Comparison of ENCODE assay signal across 26 mouse cellular contexts in genomic region chr16:56399541-56399940, GRCm38 (mm10).
DNase-seq lines count a peak whose midpoint lies in the region; ATAC-seq lines count a peak whose summit lies in the region.
"Had no signal": no experiment of that assay in that cellular context is flagged by ENCODE, and none has a peak within 500 bp of the region (broad histone marks: within the 10 kb centered on the region; RNA-seq: fewer than 3 reads in every experiment).

No protein-coding gene starts in this region.

- peak; percentile 33 to 37 for DNase-seq in left cerebral cortex, adult 9 months (ENCODE audit: low spot score in 2 of 2)
- DNase-seq in left cerebral cortex, postnatal 4 days: no peak
- peak; percentile 44 for DNase-seq in right cerebral cortex, adult 18-20 months
- no peak for DNase-seq in right cerebral cortex, postnatal 14 days
- peak; percentile 24 to 34 for DNase-seq in left cerebral cortex, postnatal 14 days (ENCODE audit: low spot score in 2 of 2)
- no peak for DNase-seq in spleen, adult 18-20 months
- DNase-seq: adrenal gland, postnatal 25 days; cerebellum, adult 18-20 months; cerebellum, postnatal 10 days; forebrain, postnatal 0 days; heart, adult 2 months; kidney, adult 9 months; kidney, postnatal 10 days; thymus, postnatal 14 days had no signal

- intact Hi-C loops in left cerebral cortex, postnatal 4 days (cut with DNase I): no loop called here
- intact Hi-C loops in left cerebral cortex, postnatal 14 days (cut with DNase I): no loop called here

- 96% methylated on average over 4 of the region's 4 CpGs for WGBS in forebrain, embryonic 16.5 days

- no peaks in the 10 kb centered on the region for H3K36me3 ChIP-seq in forebrain, embryonic 16.5 days (ENCODE audit: control insufficient read depth, insufficient read depth)
- H3K36me3 ChIP-seq: heart, embryonic 12.5 days; limb, embryonic 12.5 days; liver, embryonic 15.5 days; midbrain, embryonic 12.5 days; stomach, embryonic 15.5 days had no signal

- H3K4me3 ChIP-seq in forebrain, embryonic 16.5 days (replicated peaks; ENCODE audit: low read length): no peak overlapping the region
- H3K4me3 ChIP-seq: erythroblast, embryonic 14.5 days; heart, adult 2 months; heart, embryonic 12.5 days; left cerebral cortex, adult 2 months; limb, embryonic 12.5 days; liver, embryonic 15.5 days; megakaryocyte, embryonic 14.5 days; midbrain, embryonic 12.5 days; stomach, embryonic 15.5 days had no signal

- H3K27ac ChIP-seq in forebrain, embryonic 16.5 days (ENCODE audit: low read length): no peak overlapping the region
- H3K27ac ChIP-seq: heart, adult 2 months; hindbrain, embryonic 14.5 days; left cerebral cortex, adult 2 months; limb, embryonic 12.5 days; liver, embryonic 15.5 days; midbrain, embryonic 12.5 days; stomach, embryonic 15.5 days had no signal

- no peaks in the 10 kb centered on the region for H3K27me3 ChIP-seq in forebrain, embryonic 16.5 days (replicated peaks; ENCODE audit: control insufficient read depth, insufficient read depth, low read length)
- H3K27me3 ChIP-seq: heart, embryonic 12.5 days; limb, embryonic 12.5 days; liver, embryonic 15.5 days; megakaryocyte, embryonic 14.5 days; midbrain, embryonic 12.5 days; stomach, embryonic 15.5 days had no signal

- H3K4me1 ChIP-seq in forebrain, embryonic 16.5 days (replicated peaks; ENCODE audit: control insufficient read depth, insufficient read depth, low read length): no peaks in the 10 kb centered on the region
- H3K4me1 ChIP-seq: liver, embryonic 15.5 days; megakaryocyte, embryonic 14.5 days; midbrain, embryonic 12.5 days; stomach, embryonic 15.5 days had no signal

- H3K9me3 ChIP-seq in forebrain, embryonic 16.5 days (ENCODE audit: control insufficient read depth, low read length): no peaks in the 10 kb centered on the region
- H3K9me3 ChIP-seq: limb, embryonic 12.5 days; liver, embryonic 15.5 days; midbrain, embryonic 12.5 days; stomach, embryonic 15.5 days had no signal

- no peak for ATAC-seq in forebrain, embryonic 16.5 days
- ATAC-seq: CD4-positive, CD25-positive, alpha-beta regulatory T cell, adult 4 months; forebrain, postnatal 0 days; intestine, postnatal 0 days had no signal

- no peak overlapping the region for H3K4me2 ChIP-seq in forebrain, embryonic 16.5 days (ENCODE audit: low read length)
- H3K4me2 ChIP-seq: heart, embryonic 12.5 days; hindbrain, embryonic 14.5 days; limb, embryonic 12.5 days; liver, embryonic 15.5 days; midbrain, embryonic 12.5 days; stomach, embryonic 15.5 days had no signal

- H3K9ac ChIP-seq in forebrain, embryonic 16.5 days (replicated peaks; ENCODE audit: low read depth, low read length): no peak overlapping the region
- H3K9ac ChIP-seq: forebrain, postnatal 0 days; heart, embryonic 12.5 days; hindbrain, embryonic 14.5 days; limb, embryonic 12.5 days; liver, embryonic 15.5 days; midbrain, embryonic 12.5 days; stomach, embryonic 15.5 days had no signal

Comparison
In these comparisons a context has a peak if more than half of its experiments do, and no peak if none do; other contexts are left out.
1. DNase-seq: peak in left cerebral cortex, adult 9 months (2 of 2), right cerebral cortex, adult 18-20 months (single experiment) and left cerebral cortex, postnatal 14 days (2 of 2); none in left cerebral cortex, postnatal 4 days (single experiment), right cerebral cortex, postnatal 14 days (single experiment) and spleen, adult 18-20 months (0 of 2).